Mouse (Mus musculus) mesoderm, embryonic 11.5 days (tissue): Measurements from ENCODE around the gene Herpud2.

Source experiments
- DNase-seq: peaks from one replicate; pipeline ENCODE4 v3.0.0-alpha.2; 2012; ENCODE audit warnings: low read depth, low spot score

Gene Herpud2

DNA sequence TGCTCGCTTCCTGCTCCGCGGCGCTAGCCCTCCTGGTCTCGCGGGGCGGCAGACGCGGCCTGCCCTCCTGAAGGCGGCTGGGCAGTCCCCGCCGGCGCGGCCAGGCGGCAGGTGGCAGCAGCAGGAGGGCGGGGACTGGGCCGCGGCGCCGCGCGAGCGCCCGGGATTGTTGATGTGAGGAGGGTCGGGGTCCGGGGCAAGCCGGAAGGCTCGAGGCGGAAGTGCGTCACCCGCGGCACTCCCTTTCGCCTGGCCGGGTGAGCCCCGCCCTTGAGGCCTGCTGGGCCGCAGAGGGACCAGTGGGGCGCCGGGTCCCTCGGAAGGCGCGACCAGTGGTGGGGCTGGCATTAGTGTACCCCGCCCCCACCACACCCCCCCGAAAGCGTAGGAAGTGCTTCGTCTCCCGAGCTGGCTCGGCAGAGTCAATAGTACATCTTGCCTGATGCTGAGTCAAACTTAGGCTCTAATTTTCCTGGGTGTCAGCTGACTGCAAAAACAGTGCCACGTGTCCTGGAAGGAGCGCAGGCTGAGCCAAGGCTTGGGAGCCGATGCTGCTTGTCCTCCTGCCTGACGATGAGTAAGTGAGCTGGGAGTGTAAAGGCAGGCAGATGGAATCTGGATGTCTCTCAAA, at the start of gene Herpud2:
Herpud2 (minus strand) TSS at position 210 of the 631 bp plus-strand sequence.
- DNase-seq = peak; percentile 97

- no peak for DNase-seq
Observed at GRCm38 (mm10) chr9:25200987-25201386, 49.4 kb upstream of the Herpud2 start.

DNA sequence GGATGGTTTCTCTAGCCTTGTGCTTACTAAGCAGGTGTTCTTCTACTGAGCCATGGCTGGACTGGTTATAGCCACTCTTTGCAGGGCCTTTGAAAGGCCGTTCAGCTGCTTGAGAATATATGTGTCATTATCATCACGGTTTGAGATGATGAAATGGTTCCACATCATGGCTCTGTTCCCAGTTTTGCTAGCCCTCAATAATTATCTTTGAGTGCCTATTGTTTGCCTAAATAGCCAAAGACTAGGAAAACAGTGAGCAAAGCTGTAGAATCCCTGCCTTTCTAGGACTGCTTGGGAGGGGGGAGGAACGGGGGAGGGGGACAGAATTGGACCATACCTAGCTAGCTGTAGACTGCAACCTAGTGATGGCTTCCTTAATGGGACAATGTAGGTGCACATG, 48.5 kb upstream of the Herpud2 start:
- no peak for DNase-seq

- no peak for DNase-seq
Observed at GRCm38 (mm10) chr9:25196746-25197145, 45.1 kb upstream of the Herpud2 start.

DNA sequence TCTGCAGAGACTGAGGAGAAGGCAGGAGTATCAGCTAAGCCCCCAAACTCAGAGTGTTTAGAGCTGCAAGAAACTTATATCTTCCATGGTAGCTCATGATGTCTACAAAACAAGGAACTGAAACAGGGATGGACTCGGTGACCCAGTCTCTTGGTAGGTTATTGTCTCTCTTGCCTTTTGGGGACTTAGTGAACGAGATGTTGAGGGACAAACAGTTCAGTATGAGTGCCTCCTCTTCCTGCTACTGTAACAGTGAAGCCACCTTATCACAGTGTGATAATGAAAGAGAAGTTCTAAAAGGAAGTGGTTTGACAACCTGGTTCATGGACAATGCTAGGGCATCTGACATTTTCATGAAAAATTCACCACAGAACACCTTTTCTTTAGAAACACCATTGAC, 40.0 kb upstream of the Herpud2 start:
- no peak for DNase-seq

DNA sequence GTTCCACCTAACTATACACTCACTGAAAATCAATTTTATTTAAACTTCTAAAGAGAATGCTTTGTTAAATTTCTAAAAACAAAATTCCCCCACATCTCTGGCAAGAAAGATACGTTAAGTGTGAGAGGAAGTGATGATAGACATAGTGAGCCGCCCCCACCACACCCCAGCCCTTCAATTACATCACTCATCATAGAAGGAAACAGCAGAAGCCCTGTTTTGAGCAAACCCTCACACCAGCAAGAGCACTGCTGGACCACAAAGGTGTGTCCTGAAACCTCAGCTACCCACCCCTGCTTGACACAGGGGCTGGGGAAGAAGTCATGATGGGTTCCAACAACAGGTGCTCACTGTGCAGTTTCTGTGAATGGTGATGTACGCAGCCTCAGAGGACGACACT, 34.9 kb upstream of the Herpud2 start:
- no peak for DNase-seq

DNA sequence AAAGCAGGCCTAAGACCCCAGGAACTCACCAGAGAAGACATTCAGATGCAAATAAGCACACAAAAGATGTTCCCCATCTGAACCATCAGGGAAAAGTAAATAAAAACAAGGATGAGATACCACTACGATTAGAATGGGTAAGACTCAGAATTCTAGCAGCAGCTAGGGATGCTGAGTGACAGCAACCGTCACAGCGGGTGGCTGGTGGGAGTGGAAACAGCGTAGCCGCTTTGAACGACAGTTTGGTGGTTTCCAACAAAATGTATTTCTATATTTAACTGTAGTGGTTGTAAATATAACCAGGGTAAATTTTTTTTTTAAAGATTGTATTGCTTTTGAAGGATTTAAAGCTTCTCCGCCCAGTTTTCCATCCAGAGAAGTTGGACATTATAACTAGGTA, 34.2 kb upstream of the Herpud2 start:
- no peak for DNase-seq

DNA sequence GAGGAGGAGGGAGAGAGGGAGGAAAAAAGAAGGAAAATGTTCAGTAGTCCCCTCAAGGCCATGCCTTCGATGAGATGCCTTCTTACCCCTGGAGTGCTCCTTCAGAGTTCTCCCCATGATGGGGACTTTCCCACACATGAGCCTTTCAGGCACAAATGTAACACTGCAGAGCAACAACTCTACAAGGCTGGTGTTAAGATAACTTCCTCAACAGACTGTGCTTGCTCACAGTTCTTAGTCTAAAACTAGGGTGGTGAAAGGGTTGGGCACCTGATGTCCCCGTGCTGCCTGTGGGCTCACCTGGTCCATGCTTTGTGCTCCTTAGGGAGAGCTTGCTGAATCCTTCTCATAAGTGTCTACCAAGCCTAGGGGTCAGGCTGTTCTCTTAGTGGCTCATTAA, 33.0 kb upstream of the Herpud2 start:
- DNase-seq = no peak

- no peak for DNase-seq
Observed at GRCm38 (mm10) chr9:25178066-25178465, 26.4 kb upstream of the Herpud2 start.

- DNase-seq = peak; percentile 3
Observed at GRCm38 (mm10) chr9:25177201-25177600, 25.6 kb upstream of the Herpud2 start.

DNA sequence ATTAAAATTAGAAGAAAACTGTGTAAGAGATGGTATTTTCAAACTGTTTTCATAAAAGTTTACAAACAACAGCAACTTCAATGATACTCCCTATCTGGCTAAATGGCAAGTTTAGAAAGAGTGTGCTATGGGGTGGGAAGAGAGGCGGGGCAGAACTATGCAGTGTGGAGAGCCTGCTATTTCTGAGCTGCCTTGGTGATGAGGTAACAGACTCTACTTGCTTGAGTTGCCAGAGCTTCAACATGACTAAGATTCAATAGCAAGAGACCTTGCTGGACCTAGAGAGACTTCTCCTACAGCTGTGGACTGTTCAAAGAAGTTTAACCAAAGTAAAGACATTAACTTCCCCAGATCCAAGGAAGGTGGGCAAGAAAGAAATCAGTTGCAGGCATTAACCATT, 24.9 kb upstream of the Herpud2 start:
- DNase-seq = no peak

DNA sequence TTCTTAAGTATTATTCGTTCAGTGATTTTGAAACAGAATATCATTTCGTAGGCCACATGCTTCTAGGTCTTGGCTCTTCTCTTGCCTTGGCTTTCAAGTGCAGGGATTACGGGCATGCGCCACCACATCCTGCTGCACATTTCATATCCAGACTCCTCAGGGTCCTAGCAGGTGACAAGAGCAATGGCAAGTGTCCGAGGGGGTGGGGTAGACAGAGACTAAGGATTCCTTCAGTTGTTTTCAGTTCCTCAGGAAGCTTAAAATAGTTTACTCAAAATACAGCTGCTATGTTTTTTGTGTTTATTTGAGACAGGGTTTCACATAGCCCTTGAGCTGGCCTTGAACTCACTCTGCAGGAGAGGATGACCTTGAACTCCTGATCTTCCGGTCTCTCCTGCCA, 24.4 kb upstream of the Herpud2 start:
- DNase-seq = no peak

DNA sequence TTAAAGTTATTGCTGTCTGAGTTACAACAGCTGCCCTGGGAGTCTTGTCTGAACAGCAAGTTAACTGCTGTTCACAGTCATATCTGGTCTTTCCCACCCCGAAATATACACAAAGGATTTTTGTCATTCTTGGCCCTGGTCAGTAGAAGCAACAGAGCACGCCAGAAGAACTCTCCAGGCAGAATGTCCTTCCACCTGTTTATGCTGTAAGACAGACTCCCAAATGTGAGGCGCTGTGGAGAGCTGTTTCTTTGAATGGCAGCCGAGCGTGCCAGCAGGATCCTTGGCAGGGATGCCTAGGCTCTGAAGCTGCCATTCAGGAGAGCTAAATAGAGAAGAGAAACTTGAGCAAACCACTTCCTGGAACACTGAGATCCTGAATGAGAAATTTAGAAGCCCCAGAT, 23.4 kb upstream of the Herpud2 start:
- DNase-seq = peak; percentile 8

DNA sequence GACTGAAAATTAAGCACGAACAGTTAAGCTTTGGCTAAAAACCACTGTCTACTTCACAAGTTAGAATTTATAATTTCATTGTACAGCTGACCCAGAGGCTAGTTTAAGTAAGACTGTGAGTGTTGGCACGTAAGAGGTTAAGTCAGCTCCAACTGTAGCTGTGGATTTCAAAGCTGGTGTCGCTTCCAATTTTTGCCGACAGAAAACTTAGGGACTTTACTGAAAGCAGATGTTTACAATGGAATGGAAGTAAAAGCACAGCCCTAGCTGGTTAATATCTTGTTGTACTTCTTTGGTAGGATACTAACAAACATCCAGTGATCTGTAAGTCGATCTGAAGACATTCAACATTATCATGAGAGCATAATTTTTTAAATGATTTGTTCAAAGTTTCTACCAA, 23.0 kb upstream of the Herpud2 start:
- no peak for DNase-seq

DNA sequence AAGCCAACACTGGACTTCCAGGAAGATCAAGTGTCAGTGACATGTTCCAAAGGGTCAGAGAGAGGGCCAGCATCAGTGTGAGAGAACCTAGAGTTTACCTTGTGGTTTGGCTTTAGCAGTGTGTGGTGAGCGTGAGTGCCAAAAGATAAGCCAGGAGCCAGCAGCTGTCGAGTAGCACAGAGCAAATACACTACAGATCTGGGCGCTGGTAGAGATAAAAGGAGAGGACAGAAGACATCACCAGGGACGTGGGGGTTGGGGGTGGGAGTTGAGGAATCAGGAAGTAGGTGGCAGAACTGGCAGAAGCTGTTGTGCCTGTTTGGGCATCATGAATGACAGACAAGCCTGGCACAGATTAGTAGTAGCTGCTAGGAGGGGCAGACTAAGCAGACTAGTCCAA, 21.6 kb upstream of the Herpud2 start:
- DNase-seq = no peak

DNA sequence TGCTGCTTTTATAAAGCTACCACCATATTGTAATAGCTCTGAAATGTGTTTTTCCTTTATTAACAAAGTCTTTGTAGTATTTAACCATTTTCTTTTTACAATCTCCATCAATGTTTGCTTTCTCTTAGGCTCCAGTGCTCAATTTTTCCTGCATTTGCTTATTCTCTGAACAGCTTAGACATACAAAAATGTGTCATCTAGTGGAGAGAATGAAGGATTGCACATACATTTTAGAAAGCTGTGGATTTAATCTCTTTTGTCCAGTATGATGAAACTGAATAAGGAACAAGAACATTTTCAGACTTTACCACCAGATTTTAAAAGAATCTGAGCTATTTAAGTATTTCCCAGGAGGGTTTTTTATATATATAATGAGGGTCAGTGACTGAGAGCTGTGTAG, 18.0 kb upstream of the Herpud2 start:
- DNase-seq = no peak

DNA sequence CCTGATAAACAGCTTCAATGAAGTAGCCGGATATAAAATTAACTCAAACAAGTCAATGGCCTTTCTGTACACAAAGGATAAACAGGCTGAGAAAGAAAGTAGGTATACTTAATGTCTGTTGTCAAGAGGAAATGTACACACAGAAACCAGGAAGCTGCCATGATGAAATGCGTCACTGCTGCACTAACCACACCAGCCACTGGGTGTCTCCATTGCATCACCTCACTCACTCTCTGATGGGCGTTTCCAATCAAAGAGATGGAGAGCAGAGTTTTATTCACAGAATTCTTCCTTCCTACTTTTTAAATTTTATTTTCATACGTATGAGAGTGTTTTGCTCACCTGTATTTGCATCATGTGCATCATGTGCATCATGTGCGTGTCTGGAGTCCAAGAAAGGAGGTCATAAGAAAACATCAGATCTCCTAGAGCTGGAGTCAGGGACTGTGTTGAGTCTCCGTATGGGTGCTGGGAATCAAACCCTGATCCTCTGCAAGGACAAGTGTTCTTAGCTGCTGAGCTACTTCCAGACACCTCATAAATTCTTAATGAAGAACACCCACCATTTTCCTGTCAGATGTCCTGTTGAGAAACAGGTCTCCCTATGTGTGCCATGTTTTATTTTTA, 16.0 kb upstream of the Herpud2 start:
- peak; percentile 54 for DNase-seq

DNA sequence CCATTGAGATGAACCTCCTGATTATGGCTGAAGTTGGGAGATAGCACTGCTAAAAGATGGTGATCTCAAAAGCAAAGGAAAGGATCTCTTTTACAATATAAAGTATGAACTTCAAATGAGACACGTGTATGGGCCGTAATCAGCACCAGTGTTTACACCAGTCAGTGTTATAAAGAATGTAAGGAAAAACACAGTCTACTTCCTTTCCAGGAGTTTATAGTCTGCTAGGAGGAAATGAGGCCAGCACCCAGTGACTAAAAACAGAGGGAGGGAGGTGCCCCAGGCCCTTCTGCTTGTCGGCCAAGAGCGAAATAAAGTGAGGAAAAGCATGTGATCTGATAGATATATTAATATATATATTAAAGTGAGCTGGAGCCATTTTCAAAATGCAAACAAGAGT, 6.6 kb upstream of the Herpud2 start:
- no peak for DNase-seq

DNA sequence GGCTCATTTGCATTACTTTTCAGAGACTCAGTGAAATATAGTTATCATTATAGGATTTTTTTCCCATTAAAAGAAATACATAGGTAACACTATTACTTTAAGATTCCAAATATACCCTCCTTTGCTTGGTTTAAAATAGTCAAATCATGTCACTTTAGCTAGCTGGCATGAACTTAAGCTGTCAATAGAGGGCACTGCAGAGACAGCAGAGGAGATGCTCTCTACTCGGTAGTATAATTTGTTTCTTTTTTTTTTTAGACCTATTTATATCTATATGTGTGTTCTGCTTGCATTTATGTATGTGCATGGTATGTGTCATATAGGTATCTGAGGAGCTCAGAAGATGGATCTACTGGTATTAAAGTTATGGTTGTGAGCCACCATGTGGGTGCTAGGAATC, 4.8 kb upstream of the Herpud2 start:
- DNase-seq = no peak

DNA sequence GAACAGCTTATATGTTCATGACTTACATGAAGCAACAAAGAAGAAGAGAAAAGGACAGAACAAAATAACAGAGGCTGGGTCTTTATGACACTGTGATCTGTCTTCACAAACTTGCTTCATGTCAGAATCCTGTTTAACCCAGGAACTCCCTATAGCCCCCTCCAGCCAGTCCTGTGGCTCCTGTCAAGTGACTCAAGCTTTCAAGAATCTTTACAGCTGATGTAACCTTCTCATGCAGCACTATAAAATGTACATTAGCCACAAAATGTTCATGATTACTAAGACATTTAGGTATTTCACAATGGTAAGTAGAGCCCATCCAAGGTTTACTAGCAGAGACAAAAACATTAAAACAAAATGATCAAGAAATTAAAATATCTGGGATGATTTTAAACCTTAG, 1.4 kb upstream of the Herpud2 start:
- no peak for DNase-seq

GRCm38 (mm10) chr9:25152457-25152856, 837 bp upstream of the Herpud2 start:
- DNase-seq = no peak

DNA sequence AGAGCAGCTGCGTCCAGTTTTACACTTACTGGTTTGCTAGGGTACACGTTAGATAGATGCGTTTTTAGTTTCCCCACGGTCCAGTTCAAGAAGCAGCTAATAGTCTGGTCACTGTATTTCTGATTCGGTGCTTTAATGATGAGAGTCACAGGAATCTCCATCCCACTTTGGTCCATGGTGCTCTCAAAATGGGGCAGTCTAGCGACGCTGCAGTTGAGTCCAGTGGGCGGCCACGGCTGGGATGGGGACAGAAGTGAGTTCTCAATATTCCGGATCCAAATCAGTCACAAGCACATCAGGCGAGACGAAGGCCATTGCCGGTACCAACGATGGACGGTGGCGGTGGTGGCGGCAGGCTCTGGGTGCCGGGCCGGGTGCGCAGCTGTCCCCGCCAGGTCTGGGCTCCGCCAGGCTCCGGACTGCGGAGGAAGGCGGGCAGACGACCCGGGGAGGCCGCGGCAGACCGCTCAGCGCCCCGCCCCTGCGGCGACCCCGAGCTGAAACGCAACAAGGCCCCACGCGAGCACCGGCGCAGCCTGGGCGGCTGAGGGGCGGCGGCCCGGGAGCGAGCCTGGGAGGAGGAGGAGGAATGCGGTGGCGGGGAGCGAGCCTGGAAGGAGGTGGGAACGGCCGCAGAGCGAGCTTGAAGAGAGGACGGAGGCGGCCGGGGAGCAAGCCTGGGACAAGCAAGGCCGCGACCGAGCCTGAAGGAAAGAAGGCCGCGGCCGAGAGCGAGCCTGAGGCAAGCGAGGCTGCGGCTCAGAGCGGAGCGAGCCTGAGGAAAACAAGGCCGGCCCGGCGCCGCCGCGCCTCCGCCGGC, 619 bp downstream of the Herpud2 start:
- peak; percentile 44 for DNase-seq

GRCm38 (mm10) chr9:25148767-25149166, 2.9 kb downstream of the Herpud2 start:
- no peak for DNase-seq
